Mouse (Mus musculus): Measurements from ENCODE around the gene Snx15. TPM values are rescaled to one million over a fixed set of nuclear protein-coding genes. Genes with fewer than 3 reads are reported as not detected.
"Not testable (repeated sequence)": the region's sequence is repeated elsewhere in the genome, so short reads cannot be mapped to it uniquely, and the experiment has no call there.

The Snx15 gene
- polyA plus RNA-seq, 1 experiment, result 45.2 TPM

GRCm38 (mm10) chr19:6140678-6141393, 12.7 kb upstream of the Snx15 start, which contains the start of gene Batf2:
Gene Batf2, plus strand, starts transcription at chr19:6140983.
- Histone ChIP-seq H3K4me3 (replicated peaks; ENCODE audit: extremely low read depth, low read depth, low read length) (peak within 1 kb of the TSS; percentile 81), H3K4me1 (ENCODE audit: control insufficient read depth, insufficient read depth, low read length) (peaks cover 2% of the 10 kb centered on the region; the same call in 1 of the 2 replicates)
- 1% methylated on average over 68 of the region's 68 CpGs for WGBS
- DNase-seq, result peak; percentile 90
- peak; percentile 65 for TF ChIP-seq CTCF (IDR thresholded peaks at IDR 0.05; ENCODE audit: insufficient read depth, low read length)
- peak; percentile 21; the same call in 1 of the 2 replicates for TF ChIP-seq POLR2A (IDR thresholded peaks at IDR 0.05; ENCODE audit: borderline replicate concordance, extremely low read depth, low read depth, low read length)

GRCm38 (mm10) chr19:6140374-6140677, 12.2 kb upstream of the Snx15 start:
- 2% methylated on average over 16 of the region's 16 CpGs for WGBS
- H3K4me3 ChIP-seq (replicated peaks; ENCODE audit: extremely low read depth, low read depth, low read length), result peak overlapping the region; percentile 81
- TF ChIP-seq POLR2A (IDR thresholded peaks at IDR 0.05; ENCODE audit: borderline replicate concordance, extremely low read depth, low read depth, low read length) (no peak), CTCF (IDR thresholded peaks at IDR 0.05; ENCODE audit: insufficient read depth, low read length) (no peak)
- peaks cover 2% of the 10 kb centered on the region; the same call in 1 of the 2 replicates for H3K4me1 ChIP-seq (ENCODE audit: control insufficient read depth, insufficient read depth, low read length)
- no peak for DNase-seq

GRCm38 (mm10) chr19:6139701-6140100, 11.6 kb upstream of the Snx15 start:
- DNase-seq, result no peak
- Histone ChIP-seq H3K4me1 (ENCODE audit: control insufficient read depth, insufficient read depth, low read length) (peaks cover 2% of the 10 kb centered on the region; the same call in 1 of the 2 replicates), H3K4me3 (replicated peaks; ENCODE audit: extremely low read depth, low read depth, low read length) (no peak overlapping the region)
- 94% methylated on average over 6 of the region's 6 CpGs for WGBS
- TF ChIP-seq POLR2A (IDR thresholded peaks at IDR 0.05; ENCODE audit: borderline replicate concordance, extremely low read depth, low read depth, low read length), result no peak
- no peak for TF ChIP-seq CTCF (IDR thresholded peaks at IDR 0.05; ENCODE audit: insufficient read depth, low read length)

GRCm38 (mm10) chr19:6136397-6136796, 8.3 kb upstream of the Snx15 start:
- DNase-seq, result no peak
- no peak overlapping the region for H3K4me3 ChIP-seq (replicated peaks; ENCODE audit: extremely low read depth, low read depth, low read length)
- peaks cover 2% of the 10 kb centered on the region; the same call in 1 of the 2 replicates for H3K4me1 ChIP-seq (ENCODE audit: control insufficient read depth, insufficient read depth, low read length)
- no peak for TF ChIP-seq CTCF (IDR thresholded peaks at IDR 0.05; ENCODE audit: insufficient read depth, low read length)
- no peak for TF ChIP-seq POLR2A (IDR thresholded peaks at IDR 0.05; ENCODE audit: borderline replicate concordance, extremely low read depth, low read depth, low read length)
- WGBS, result 87% methylated on average over 3 of the region's 3 CpGs

GRCm38 (mm10) chr19:6133197-6133596, 5.1 kb upstream of the Snx15 start:
- not testable (repeated sequence) for DNase-seq; H3K4me1 ChIP-seq (ENCODE audit: control insufficient read depth, insufficient read depth, low read length); H3K4me3 ChIP-seq (replicated peaks; ENCODE audit: extremely low read depth, low read depth, low read length)
- 37% methylated on average over 1 of the region's 1 CpGs for WGBS

- TF ChIP-seq CTCF (IDR thresholded peaks at IDR 0.05; ENCODE audit: insufficient read depth, low read length), result no peak
- no peak for TF ChIP-seq POLR2A (IDR thresholded peaks at IDR 0.05; ENCODE audit: borderline replicate concordance, extremely low read depth, low read depth, low read length)
These were observed 4.2 kb upstream of the Snx15 start for GRCm38 (mm10) chr19:6132171-6132827.

GRCm38 (mm10) chr19:6130414-6131128, 2.5 kb upstream of the Snx15 start:
- DNase-seq; H3K4me3 ChIP-seq (replicated peaks; ENCODE audit: extremely low read depth, low read depth, low read length); H3K4me1 ChIP-seq (ENCODE audit: control insufficient read depth, insufficient read depth, low read length): not testable (repeated sequence)
- 71% methylated on average over 7 of the region's 7 CpGs for WGBS

More at GRCm38 (mm10) chr19:6132171-6132827, 4.2 kb upstream of the Snx15 start:
- no peaks in the 10 kb centered on the region for H3K4me1 ChIP-seq (ENCODE audit: control insufficient read depth, insufficient read depth, low read length)
- no peak for DNase-seq
- no peak overlapping the region for H3K4me3 ChIP-seq (replicated peaks; ENCODE audit: extremely low read depth, low read depth, low read length)
- WGBS, result 81% methylated on average over 7 of the region's 7 CpGs

- Histone ChIP-seq H3K4me1 (ENCODE audit: control insufficient read depth, insufficient read depth, low read length) (no peaks in the 10 kb centered on the region), H3K4me3 (replicated peaks; ENCODE audit: extremely low read depth, low read depth, low read length) (peak overlapping the region; percentile 82)
- TF ChIP-seq CTCF (IDR thresholded peaks at IDR 0.05; ENCODE audit: insufficient read depth, low read length), result no peak
- no peak for TF ChIP-seq POLR2A (IDR thresholded peaks at IDR 0.05; ENCODE audit: borderline replicate concordance, extremely low read depth, low read depth, low read length)
- 52% methylated on average over 10 of the region's 10 CpGs for WGBS
- no peak for DNase-seq
These were observed 1.1 kb downstream of the Snx15 start for GRCm38 (mm10) chr19:6126789-6127580.

- no peak overlapping the region for H3K4me3 ChIP-seq (replicated peaks; ENCODE audit: extremely low read depth, low read depth, low read length)
- TF ChIP-seq POLR2A (IDR thresholded peaks at IDR 0.05; ENCODE audit: borderline replicate concordance, extremely low read depth, low read depth, low read length) (no peak), CTCF (IDR thresholded peaks at IDR 0.05; ENCODE audit: insufficient read depth, low read length) (peak; percentile 45)
- WGBS, result 21% methylated on average over 4 of the region's 4 CpGs
- no peaks in the 10 kb centered on the region for H3K4me1 ChIP-seq (ENCODE audit: control insufficient read depth, insufficient read depth, low read length)
- DNase-seq, result peak; percentile 45
These were observed 1.8 kb downstream of the Snx15 start for GRCm38 (mm10) chr19:6126289-6126688.
